Mouse (Mus musculus) regulatory T cell (primary cell): Measurements from ENCODE around the gene Ttll2.
"Not testable (repeated sequence)": the region's sequence is repeated elsewhere in the genome, so short reads cannot be mapped to it uniquely, and the experiment has no call there.

Source experiments
- in situ Hi-C: fragments of 300-600 bp; cut with MboI, MseI; formaldehyde crosslinking; loops from one replicate; pipeline ENCODE4 v1.15.1; 2025; ENCODE audit warnings: high pct_unique_total_duplicates

Gene Ttll2

DNA sequence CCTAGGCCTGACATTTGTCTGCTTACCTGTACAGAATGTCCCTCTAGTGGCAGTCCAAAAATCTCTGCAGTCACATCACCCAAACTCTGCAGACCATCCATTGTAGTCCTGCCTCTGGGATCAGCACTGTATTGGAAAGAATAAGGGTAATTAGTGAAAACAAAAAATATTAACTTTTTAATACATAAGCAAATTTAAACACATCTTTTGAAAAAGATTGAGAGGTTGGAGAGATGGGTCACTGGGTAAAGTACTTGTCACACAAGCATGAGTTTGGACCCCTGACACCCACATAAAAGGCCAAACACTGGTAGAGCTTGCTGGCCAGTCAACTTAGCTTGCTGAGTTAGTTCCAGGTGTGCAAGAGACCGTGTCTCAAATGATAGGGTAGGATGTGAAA, at the start of gene Ttll2:
Ttll2 (minus strand) TSS at position 101 of the 400 bp plus-strand sequence.
- in situ Hi-C loops: not testable (repeated sequence)

DNA sequence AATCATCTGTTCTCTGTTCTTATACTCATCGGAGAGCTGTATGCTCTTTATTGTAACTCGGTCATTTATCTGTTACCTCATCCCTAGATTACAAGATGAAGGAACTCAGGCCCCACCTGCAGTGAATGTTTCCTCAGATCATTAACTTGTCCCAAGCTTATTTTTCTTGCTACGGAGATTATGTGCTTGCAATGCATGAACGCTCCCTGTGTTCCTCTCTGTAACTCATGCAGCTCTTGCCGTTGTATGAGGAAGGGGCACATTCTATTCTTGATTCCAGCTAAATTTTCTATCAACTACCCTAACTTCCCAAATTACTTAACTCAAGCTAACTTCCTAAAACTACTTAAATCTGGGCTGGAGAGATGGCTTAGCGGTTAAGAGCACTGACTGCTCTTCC, 47.3 kb upstream of the Ttll2 start:
- in situ Hi-C loops: loop anchor here (10.0 kb wide), 1 partner anchor 525 kb away; the partner anchor contains the start of gene Tagap

DNA sequence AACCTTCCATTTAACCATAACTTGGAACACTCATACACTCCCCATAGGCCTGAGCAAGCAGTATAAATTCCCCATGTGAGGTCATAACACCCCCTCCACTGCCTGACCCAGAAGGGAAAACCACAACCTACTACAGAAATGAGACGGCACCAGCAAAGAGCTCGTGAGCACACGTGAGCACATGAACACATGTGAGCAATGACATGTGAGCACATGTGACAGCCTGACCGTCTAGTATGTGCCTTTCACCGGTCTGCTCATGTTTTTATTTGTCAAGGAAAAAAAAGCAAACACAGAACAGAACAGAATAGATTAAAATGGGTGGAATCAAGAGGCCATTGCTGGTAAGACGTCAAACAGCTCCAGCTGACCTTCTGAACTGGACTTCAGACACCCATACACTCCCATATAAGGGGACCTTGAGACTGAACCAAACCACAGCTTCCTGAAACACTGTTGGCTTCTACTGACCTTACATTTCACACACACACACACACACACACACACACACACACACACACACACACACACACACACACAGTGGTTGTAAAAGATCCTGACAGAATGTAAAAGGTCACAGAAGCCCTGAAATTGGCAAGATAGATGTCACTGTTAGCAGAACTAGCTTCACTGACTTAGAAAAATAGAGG, 45.8 kb upstream of the Ttll2 start:
- in situ Hi-C loops: not testable (repeated sequence)

DNA sequence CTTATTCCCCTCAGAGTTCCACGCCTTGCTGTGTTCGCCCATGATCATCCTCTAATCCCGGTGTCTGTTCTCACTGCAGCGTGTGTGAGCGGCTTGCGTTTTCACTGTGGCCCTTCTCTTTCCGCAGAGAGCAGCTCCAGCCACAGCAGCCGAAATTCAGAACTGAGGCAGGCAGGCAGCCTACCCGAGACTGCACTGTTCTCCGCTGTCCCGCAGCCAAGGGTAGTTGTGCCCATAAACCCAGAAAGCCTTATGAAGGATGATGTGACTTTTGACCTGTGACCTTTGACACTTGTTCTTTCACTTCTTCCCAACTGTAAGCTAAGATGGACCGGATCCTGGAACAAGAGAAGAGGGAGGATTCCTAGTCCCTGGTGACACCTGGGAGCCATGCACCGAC, 44.6 kb upstream of the Ttll2 start:
- in situ Hi-C loops: not testable (repeated sequence)

DNA sequence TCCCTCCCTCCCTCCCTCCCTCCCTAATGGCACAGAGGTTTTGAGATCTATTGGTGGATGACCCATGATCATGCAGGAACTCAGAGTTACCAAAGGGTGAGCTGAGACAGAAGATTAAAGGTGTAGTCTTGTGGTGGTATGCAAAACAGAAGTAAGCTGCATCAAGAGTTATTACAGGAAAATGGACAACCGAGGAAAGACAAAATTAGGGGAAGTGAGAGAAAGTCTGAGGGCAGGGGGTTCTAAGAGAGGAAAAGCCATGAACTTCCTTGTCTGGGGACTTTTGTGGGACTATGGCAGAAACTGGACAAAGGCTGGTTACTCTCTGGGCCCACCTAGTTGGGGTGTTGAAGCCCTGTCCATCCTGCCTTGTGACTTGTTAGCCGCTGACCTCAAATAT, 43.8 kb upstream of the Ttll2 start:
- in situ Hi-C loops: not testable (repeated sequence)

DNA sequence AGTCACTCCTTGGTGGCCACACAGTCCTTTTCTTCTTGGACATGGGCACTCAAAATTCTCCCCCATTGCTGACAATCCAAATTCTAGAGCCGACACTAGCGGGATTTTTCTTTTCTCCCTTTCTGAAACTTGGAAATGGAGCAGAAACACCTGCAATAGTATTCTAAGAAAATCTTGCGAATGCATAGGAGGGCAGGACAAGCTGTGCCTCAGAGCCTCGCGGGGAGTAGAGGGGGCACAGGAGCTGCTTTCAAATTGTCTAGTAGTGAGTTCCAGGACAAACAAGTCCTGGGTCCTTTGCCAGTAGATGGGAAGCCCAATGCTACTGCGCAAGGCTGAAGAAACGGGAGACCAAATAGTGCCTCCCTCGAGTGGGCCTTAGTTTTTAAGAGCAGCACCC, 43.2 kb upstream of the Ttll2 start:
- in situ Hi-C loops: not testable (repeated sequence)

DNA sequence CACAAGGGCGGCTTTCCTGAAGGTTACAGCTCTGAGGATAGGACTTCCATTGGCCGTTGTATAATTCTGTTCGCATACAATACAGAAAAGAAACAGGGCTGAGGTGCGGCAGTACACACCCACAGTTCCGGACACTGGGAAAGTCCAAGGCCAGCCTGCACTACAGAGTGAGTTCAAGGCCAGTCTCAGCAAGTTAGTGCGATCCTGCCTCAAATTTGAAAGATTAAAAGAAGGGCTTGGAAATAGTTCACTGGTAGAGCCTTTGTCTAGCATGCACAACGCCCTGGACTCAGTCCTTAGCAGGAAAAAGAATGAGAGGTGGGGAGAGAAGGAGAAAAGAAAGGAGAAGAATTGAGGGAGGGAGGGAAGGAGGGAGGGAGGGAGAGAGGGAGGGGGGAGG, 42.6 kb upstream of the Ttll2 start:
- in situ Hi-C loops: not testable (repeated sequence)

DNA sequence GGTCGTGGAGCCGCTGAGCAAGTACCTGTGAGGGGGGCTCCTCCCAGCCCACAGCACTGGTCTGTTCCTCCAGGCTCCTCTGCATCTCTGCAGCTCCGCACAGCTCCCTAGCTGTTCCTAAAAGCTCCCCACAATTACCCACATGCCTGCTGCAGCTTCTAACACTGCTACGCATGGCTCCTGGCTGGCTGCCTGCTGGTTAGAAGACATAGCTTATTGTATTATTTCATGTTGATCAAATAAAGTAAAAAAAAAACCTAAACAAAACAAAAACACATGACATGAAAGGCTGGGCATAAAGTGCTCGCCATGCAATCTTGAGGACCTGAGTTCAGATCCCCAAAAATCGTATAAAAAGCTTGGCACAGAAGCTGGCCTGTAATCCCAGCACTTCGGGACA, 37.4 kb upstream of the Ttll2 start:
- in situ Hi-C loops: not testable (repeated sequence)

DNA sequence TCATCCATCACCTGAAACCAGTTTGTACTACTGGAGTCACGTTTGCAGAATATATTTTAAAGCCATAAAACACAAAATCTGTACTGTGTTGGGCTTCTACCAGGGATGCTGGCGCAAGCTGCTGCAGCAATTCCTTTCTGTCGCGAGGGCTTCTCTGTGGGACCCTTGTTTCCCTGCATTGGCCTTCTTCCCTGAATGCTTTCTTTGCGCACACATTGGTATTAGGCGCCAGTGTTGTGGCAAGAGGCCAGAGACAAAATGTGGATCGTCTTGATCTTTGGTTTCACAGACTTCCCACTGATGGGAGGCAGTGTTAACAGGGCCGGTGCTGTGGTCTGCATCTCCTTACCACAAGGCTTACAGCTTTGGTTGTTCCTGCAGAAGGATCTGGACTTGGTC, 36.5 kb upstream of the Ttll2 start:
- in situ Hi-C loops: not testable (repeated sequence)

DNA sequence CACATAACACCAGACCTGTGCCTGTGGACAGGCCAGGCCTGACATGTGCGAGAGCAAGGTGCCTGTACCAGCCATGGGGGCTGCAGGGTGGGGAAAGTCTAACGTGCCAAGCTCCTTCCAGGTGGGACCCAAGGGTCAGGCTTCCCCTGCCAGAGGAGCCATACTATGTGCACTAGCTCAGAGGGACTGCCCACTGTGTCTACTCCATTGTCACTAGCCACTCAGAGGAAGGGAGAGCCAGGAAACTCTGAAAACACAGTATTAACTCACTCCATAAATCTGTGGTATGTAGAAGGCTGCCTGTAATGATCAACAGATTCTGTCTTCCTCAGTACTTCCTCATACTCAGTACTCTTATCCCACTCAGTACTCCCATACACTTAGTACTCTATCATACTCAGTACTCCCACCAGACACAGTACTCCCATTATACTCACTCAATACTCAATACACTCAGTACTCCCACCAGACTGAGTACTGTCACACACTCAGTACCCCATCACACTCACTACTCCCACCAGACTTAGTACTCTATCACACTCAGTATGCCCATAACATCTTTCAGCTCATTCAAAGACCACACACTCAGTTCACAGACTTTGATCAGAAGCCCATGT, 36.0 kb upstream of the Ttll2 start:
- in situ Hi-C loops: not testable (repeated sequence)

DNA sequence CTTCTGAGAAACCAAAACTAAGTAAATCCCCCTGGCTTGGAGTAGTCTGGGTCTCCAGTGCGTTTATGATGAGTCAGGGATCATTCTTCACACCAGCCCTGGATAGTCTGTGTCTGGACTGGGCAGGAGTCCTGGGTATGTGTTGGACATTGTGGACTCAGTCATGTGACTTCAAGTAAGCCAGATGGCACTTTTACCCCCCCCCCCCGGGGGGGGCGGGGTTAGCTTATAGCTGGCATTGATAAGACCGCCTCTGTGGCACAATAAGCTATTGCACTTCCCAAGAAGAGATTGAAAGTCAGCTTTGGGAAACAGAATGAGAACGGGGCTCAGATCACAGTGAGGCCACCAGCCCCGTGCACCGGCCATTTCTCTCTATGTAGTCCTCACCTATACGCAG, 33.5 kb upstream of the Ttll2 start:
- in situ Hi-C loops: not testable (repeated sequence)

DNA sequence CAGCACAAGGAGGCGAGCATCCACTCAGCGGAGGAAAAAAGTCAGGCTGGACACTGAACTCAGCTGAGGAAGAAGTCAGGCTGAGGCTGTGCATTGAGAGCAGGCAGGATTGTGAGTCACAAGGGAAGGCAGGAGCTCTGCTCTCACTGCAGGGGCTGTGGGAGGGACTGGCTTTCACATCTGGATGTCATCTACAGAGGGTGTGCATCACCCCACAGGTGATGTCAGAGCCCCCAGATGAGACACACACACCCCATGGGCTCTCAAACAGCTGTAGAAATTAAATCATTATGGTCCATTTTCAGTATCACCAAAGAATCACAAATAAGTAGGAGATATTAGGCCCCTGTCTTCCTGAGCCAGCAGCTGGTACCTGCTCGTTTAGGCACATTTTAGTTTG, 32.9 kb upstream of the Ttll2 start, which contains the start of gene Unc93a2:
Unc93a2 (minus strand) TSS at position 101 of the 400 bp plus-strand sequence.
- in situ Hi-C loops: not testable (repeated sequence)

DNA sequence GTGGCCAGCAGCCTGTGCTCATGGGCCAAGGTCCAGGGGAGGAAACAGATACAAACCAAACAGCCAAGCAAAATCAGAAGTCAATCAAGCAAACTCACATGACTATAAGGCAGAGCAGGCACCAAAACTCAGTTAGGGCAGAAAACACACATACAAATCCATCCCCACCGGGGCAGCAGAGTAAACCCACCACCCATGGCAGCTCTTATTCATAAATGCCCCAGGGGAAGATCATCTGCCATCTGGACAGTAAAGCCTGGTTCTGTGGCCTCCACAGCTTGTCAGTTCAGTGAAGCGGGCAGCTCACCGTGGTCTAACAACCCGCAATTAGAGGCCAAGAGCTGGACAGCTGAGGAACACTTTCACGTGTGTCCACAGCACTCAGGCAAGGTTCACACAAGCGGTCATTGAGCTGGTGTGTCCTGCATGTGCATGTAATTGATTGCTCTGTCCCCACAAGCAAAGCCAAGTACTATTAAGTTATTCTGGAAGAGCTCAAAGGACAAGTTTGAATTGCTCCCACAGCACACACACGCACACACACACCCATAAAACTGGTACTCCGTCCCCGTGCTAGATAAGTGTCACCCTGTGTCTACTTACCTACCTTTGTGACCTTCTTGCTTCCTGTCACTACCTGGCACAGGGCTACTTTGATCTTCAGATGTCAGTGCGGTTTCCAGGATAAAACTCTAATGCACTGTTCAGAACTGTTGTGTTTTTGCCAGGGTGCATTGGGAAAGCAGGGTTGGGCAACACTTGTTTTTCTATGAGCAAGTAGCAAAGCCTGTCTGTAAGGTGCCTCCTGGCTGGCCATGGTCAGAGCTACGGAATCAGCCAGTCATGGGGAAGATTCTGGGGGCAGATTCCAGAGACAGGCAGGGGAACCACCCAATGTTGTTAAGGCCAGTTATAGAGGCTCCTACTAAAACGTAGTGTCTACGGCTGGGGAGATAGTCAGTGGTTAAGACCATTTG, 31.0 kb upstream of the Ttll2 start:
- in situ Hi-C loops: not testable (repeated sequence)

DNA sequence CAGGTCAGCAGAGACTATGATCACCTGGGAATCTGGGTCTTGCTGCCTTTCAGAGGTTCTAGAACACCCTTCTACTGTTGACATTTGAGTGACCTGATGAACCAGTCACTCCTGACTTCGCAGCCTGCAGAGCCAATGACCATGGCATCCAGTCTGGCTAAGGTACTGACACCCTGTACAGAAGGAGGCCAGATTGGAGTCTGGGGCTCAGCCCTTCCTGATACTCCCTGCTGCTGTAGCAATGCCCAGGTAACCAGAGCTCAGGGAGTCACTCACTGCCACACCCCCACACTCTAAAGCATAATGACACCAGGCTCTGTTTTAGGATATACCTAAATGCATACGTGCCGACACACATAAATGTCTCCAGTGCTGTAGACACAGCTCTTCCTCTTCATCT, 30.2 kb upstream of the Ttll2 start:
- in situ Hi-C loops: not testable (repeated sequence)

DNA sequence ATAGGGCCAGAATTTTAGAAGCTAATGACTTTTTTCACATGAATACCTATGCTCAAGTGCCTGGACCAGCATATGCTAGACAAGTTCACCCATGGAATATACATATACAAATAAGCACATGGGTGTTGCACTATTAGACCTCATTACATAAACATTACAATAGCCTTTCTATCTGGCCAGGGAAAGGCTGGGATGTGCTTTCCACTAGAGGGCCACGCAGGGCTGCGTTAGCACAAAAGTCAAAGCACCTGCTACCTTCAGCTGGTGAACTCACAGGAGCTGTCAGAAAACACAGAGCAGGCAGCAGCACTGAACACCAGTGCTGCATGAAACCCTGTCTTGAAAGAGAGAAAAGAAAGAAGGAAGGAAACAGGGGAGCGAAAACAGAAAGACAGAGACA, 25.4 kb upstream of the Ttll2 start:
- in situ Hi-C loops: not testable (repeated sequence)

DNA sequence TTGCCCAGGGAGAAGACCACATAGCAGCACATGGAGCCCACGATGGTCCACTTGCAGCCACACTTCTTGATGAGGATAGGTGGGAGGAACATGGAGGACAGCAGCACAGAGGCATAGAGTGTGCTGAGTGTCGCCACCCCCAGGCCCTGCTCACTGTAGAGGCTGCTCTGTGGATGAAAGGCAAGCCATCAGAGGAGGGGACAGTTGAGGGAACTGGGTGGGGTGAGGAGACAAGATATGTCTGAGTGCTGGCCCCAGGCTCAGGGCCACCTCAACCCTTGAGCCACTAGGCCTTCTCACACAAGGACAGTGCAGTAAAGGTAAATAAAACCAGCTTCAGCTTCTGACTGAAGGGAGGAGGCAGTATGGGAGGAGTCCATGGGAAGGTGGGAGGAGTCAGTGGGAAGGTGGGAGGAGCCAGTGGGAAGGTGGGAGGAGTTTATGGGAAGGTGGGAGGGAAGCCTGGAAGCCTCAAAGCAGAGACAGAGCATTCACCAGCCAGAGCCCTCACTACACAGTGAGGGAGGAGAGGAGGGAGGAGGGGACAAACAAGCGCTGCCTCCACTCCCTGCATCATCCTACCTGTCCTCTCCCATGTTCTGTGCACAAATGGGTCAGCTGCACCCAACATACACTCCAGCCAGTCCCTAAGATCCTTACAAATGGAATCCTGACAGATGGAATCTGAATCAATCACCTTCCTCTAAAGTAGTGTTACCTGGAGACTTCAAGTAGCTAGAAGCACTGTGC, 24.6 kb upstream of the Ttll2 start:
- in situ Hi-C loops: not testable (repeated sequence)

DNA sequence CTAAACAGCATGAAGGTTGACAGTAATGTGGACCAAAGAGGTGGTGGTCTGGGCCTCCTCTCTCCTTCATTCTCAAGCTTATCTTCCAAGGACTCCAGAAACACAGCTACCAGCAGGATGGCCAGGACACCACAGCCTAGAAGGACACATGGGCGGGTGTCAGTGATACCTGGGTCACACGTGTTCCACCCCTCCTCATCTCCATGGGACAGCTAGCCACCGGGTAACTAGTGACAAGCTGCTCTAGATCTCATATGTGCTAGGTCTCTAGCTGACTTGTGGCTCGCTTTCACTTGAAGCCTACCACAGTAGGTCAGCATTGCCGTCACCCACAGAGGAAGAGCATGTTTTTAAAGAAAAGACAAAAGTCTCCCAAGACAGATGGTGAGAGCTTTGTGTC, 19.4 kb upstream of the Ttll2 start, which contains the start of gene Gm49630:
Gm49630 (minus strand) TSS at position 101 of the 400 bp plus-strand sequence.
- in situ Hi-C loops: not testable (repeated sequence)

DNA sequence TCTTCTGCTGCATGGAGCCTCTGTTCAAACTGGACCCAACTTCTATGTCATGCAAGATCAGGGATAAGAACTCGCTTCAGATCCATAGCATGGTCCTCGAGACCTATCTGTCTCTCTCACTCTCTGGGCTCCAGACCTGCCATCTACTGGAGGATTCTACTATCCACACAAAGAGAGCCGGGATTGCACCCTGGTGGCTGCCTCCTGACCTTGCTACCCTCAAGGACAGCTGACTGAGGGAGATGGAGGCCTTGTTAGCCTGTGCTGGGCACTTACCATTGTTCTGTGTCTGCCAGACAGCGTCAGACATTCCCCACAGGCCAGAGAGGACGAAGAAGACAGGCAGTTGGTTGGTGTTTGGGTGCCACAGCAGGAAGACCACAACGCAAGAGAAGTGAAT, 16.9 kb upstream of the Ttll2 start:
- in situ Hi-C loops: not testable (repeated sequence)

DNA sequence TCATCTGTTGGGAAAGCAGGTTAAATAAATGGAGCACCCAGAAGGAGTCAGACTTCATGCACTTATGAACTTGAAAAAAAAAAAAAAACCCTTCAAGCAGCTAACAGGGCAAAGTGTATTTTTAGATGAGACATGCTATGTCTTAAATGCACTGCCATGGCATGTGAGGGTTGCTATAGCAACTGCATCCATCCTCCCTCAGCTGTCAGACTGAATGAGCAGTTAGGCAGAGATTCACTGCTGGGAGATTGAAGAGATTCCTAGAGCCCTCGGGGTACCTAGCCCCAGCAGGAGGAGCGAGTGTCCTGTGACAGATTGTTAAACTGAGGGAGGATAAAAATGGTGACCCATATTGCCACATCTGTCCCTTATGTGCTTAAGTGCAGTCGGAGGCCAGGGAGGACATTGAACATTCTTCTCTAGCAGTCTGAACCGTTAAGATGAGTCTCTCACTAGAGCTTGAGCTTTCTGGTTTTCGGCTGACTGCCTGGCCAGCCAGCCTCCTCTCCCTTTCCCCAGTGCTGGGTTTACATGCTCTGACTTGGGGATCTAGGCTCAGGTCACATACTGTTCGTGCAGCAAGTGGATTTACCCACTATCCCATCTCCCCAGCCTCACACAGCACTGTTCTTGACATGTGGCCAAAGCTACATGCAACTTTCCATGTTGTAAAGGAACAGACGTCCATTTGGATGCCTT, 14.3 kb upstream of the Ttll2 start:
- in situ Hi-C loops: not testable (repeated sequence)

DNA sequence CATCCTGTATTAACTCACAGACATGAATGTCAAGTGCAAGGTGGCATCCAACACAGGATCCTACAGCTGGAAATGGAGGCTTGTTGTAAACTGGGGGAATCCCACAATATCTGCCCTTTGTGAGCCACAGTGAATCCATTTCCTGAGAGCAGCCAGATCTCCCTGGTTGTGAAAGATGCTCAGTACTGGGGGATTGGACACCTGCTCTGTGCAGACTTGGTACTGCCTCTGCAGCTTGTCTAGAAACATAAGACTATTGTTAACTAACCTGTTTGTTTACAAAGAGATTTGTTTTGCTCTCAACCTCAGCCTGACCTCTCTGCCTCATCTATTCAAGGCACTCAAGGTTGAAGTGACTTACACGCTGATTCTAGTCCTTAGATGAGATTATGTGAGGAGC, 13.8 kb upstream of the Ttll2 start:
- in situ Hi-C loops: not testable (repeated sequence)

DNA sequence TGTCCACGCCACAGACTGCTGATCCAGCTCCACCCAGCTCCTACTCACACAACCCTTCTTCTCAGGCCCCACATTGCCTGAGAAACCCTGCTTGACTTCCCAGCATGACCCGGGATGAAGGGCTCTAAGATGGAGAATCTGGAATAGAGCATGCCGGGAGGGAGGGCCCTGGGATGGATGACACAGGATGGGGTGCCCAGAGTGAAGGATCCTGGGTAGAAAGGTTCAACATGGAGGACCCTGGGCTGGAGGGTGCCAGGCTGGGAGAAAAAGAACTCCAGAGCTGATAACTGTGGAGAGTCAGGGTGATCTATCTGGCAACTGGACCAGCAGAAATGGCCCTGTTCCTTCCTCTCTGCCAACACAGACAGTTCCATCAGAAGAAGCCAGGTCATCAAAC, 13.1 kb upstream of the Ttll2 start:
- in situ Hi-C loops: not testable (repeated sequence)
